Mouse (Mus musculus): ENCODE data around the gene Cttn.
A peak's percentile ranks its signal among the peaks of the same experiment; 100 is the strongest.

- TF ChIP-seq CTCF (IDR thresholded peaks at IDR 0.05; ENCODE audit: control insufficient read depth, insufficient read depth, insufficient read length) = no peak
- no peak for TF ChIP-seq MAX (IDR thresholded peaks at IDR 0.05)
- no peak for TF ChIP-seq USF1 (IDR thresholded peaks at IDR 0.05; ENCODE audit: low read depth)
- TF ChIP-seq CEBPB (IDR thresholded peaks at IDR 0.05; ENCODE audit: low read depth) = no peak
- TF ChIP-seq MYOD1 (IDR thresholded peaks at IDR 0.05; ENCODE audit: control insufficient read depth, insufficient read length, low read depth) = peak; percentile 73
- TF ChIP-seq MYOG (IDR thresholded peaks at IDR 0.05; ENCODE audit: control insufficient read depth, extremely low read depth, insufficient read length) = no peak
Observed at GRCm38 (mm10) chr7:144449637-144450570, 20.9 kb downstream of the Cttn start.

All from C2C12 (cell line).